Mouse (Mus musculus) embryonic facial prominence, embryonic 14.5 days (tissue): ENCODE data around the gene Il5ra. TPM values are rescaled to one million over a fixed set of nuclear protein-coding genes. Genes with fewer than 3 reads are reported as not detected.

ENCODE experiments used
- ATAC-seq: fragments of 200-750 bp; cut with Nextera tagmentation; 2 replicates; pipeline ENCODE4 v1.8.0; 2017; ENCODE audit warnings: low read depth, moderate number of reproducible peaks, moderate TSS enrichment
- DNase-seq: peaks from one replicate; pipeline ENCODE4 v3.0.0-alpha.2; 2015; ENCODE audit warnings: low spot score
- H3K27ac ChIP-seq: fragments of 300-500 bp; sonication (generic); replicated peaks from 2 replicates; pipeline ENCODE4 v1.5.1; 2014; ENCODE audit warnings: low read depth, mild to moderate bottlenecking, low read length, moderate library complexity
- H3K27me3 ChIP-seq: fragments of 300-500 bp; sonication (generic); replicated peaks from 2 replicates; pipeline ENCODE4 v1.6.1; 2014; ENCODE audit warnings: low read length; ENCODE audit not compliant: control insufficient read depth, insufficient read depth
- H3K36me3 ChIP-seq: fragments of 300-500 bp; sonication (generic); 2 replicates; pipeline ENCODE4 v1.6.1; 2014; ENCODE audit warnings: low read length, mixed read lengths; ENCODE audit not compliant: control insufficient read depth, insufficient read depth
- H3K4me1 ChIP-seq: fragments of 300-500 bp; sonication (generic); 2 replicates; pipeline ENCODE4 v1.6.1; 2014; ENCODE audit warnings: antibody characterized with exemption, low read length; ENCODE audit not compliant: control insufficient read depth, insufficient read depth
- H3K4me2 ChIP-seq: fragments of 300-500 bp; sonication (generic); 2 replicates; pipeline ENCODE4 v1.6.1; 2014; ENCODE audit warnings: low read depth, mild to moderate bottlenecking, low read length, moderate library complexity, mixed read lengths
- H3K4me3 ChIP-seq: fragments of 300-500 bp; sonication (generic); 2 replicates; pipeline ENCODE4 v1.5.1; 2014; ENCODE audit warnings: low read depth, mild to moderate bottlenecking, low read length
- H3K9ac ChIP-seq: fragments of 300-500 bp; sonication (generic); 2 replicates; pipeline ENCODE4 v1.6.1; 2014; ENCODE audit warnings: low read depth, mild to moderate bottlenecking, low read length, moderate library complexity, mixed read lengths
- H3K9me3 ChIP-seq: fragments of 300-500 bp; sonication (generic); 2 replicates; pipeline ENCODE4 v1.6.1; 2016; ENCODE audit warnings: low read length; ENCODE audit not compliant: control insufficient read depth
- WGBS: fragments of 180-500 bp; shearing (Covaris S2); extraction: QIAGEN DNeasy Blood & Tissue Kit; methylation state at CpG from one replicate; pipeline ENCODE4 v1.1.7; 2014; 5-methylcytosine and 5-hydroxymethylcytosine counted together
- polyA plus RNA-seq: library from polyadenylated mRNA; unstranded; fragments of >200 nt; fragmentation: Nextera tagmentation; extraction: Ambion mirVana; gene quantifications from 2 replicates; pipeline ENCODE4 v1.2.1, GENCODE M21; 2014

Gene Il5ra
- polyA plus RNA-seq, 1 experiment from 2014 or later = 0.31 TPM

DNA sequence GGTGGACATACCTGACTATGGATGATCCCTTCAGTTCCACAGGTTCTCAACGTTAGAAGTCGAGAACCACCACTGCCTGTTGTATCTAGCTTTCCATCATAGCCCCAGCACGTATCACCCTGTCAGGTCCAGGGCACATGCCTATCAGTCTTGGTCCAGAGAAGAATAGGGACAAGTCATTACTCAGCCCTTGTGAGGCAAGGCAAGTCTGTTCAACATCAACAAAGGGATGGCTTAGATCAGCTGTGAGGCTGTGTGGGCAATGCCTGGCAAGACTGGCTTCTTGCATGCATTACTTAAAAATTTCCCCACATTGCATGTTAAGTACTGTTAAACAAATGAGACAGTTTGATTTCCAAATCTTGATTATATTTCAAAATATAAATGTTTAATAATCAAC is 1.0 kb downstream of the Il5ra start:
- H3K4me3 ChIP-seq = no peak overlapping the region
- DNase-seq (no peak), ATAC-seq (no peak)
- no peak overlapping the region for H3K27ac ChIP-seq
- no peak overlapping the region for H3K9ac ChIP-seq
- H3K4me1 ChIP-seq = no peaks in the 10 kb centered on the region
- no peaks in the 10 kb centered on the region for H3K36me3 ChIP-seq
- H3K9me3 ChIP-seq = no peaks in the 10 kb centered on the region
- no peak overlapping the region for H3K4me2 ChIP-seq
- 80% methylated on average over 3 of the region's 3 CpGs for WGBS
- H3K27me3 ChIP-seq = no peaks in the 10 kb centered on the region

DNA sequence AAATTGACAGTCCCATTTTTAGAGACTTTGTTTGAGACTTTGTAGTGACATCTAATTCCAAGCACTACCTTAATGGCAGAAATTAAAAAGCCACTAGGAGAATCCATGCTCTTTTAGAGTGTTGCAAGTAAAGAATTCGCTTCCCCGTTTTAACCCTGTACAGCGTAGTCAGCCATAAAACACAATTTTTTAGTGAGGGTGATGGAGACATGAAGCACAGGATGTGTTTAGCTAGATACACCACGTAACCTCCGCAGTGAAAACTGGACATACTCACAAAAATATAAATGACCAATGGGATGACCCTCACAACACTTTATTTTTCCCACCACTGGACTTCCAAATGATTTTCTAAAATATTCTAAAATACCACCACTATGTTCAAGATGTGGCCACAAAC is 1.6 kb downstream of the Il5ra start:
- Histone ChIP-seq H3K36me3 (no peaks in the 10 kb centered on the region), H3K27ac (no peak overlapping the region), H3K27me3 (no peaks in the 10 kb centered on the region), H3K9ac (no peak overlapping the region), H3K4me3 (no peak overlapping the region), H3K9me3 (no peaks in the 10 kb centered on the region), H3K4me1 (no peaks in the 10 kb centered on the region), H3K4me2 (no peak overlapping the region)
- ATAC-seq = no peak
- WGBS = 92% methylated on average over 5 of the region's 5 CpGs
- DNase-seq = no peak

DNA sequence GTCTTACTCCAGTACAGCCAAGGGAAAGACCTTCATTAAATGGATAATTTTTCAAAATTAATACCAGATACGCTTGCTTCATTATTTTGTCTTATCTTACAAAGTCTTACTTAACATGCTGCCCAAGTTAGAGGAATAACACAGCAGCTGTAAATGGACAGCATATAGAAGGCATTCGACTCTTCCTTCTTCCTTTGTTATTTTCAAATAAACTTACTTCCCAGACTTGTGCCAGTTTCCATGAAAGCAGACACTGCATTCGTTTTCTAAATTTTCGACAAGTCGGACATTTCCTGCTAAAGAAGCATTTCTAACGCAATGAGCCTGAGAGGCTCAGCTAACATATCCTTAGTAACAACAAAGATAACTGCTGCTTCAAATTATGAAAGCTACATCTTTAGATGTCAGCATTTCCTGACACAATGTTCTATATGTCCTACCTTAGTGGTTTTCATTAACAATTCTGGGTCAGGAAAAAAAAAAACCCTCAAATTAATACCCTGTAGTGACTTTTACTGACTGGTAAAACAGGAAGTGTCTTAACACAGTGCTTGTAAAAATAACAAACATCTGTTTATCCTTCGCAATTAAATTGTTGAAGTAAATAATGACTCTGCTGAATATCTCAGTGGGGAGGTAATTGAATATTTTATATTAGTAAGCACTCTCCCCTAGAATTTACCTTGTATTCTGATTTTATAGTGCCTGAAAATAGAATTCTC is 3.0 kb downstream of the Il5ra start:
- 63% methylated on average over 7 of the region's 7 CpGs for WGBS
- ATAC-seq (no peak), DNase-seq (no peak)
- no peaks in the 10 kb centered on the region for H3K9me3 ChIP-seq
- no peak overlapping the region for H3K4me2 ChIP-seq
- no peaks in the 10 kb centered on the region for H3K4me1 ChIP-seq
- H3K27me3 ChIP-seq = no peaks in the 10 kb centered on the region
- no peak overlapping the region for H3K4me3 ChIP-seq
- no peaks in the 10 kb centered on the region for H3K36me3 ChIP-seq
- no peak overlapping the region for H3K27ac ChIP-seq
- H3K9ac ChIP-seq = no peak overlapping the region

- DNase-seq (no peak), ATAC-seq (no peak)
- no peak overlapping the region for H3K4me3 ChIP-seq
- no peak overlapping the region for H3K4me2 ChIP-seq
- H3K27me3 ChIP-seq = no peaks in the 10 kb centered on the region
- no peaks in the 10 kb centered on the region for H3K9me3 ChIP-seq
- H3K9ac ChIP-seq = no peak overlapping the region
- no peaks in the 10 kb centered on the region for H3K36me3 ChIP-seq
- 65% methylated on average over 7 of the region's 7 CpGs for WGBS
- H3K27ac ChIP-seq = no peak overlapping the region
- no peaks in the 10 kb centered on the region for H3K4me1 ChIP-seq
Observed at GRCm38 (mm10) chr6:106743556-106744233, 5.1 kb downstream of the Il5ra start.

- no peak overlapping the region for H3K9ac ChIP-seq
- no peak overlapping the region for H3K27ac ChIP-seq
- H3K9me3 ChIP-seq = no peaks in the 10 kb centered on the region
- no peaks in the 10 kb centered on the region for H3K4me1 ChIP-seq
- DNase-seq (no peak), ATAC-seq (no peak)
- WGBS = 90% methylated on average over 1 of the region's 1 CpGs
- no peak overlapping the region for H3K4me2 ChIP-seq
- H3K4me3 ChIP-seq = no peak overlapping the region
- no peaks in the 10 kb centered on the region for H3K36me3 ChIP-seq
- no peaks in the 10 kb centered on the region for H3K27me3 ChIP-seq
Observed at GRCm38 (mm10) chr6:106740244-106740825, 8.5 kb downstream of the Il5ra start.

- Histone ChIP-seq H3K9ac (no peak overlapping the region), H3K9me3 (no peaks in the 10 kb centered on the region), H3K27me3 (no peaks in the 10 kb centered on the region), H3K27ac (no peak overlapping the region), H3K4me1 (no peaks in the 10 kb centered on the region), H3K36me3 (no peaks in the 10 kb centered on the region), H3K4me3 (no peak overlapping the region), H3K4me2 (no peak overlapping the region)
- ATAC-seq = no peak
- no peak for DNase-seq
- 77% methylated on average over 3 of the region's 3 CpGs for WGBS
Observed at GRCm38 (mm10) chr6:106738229-106738628, 10.6 kb downstream of the Il5ra start.

DNA sequence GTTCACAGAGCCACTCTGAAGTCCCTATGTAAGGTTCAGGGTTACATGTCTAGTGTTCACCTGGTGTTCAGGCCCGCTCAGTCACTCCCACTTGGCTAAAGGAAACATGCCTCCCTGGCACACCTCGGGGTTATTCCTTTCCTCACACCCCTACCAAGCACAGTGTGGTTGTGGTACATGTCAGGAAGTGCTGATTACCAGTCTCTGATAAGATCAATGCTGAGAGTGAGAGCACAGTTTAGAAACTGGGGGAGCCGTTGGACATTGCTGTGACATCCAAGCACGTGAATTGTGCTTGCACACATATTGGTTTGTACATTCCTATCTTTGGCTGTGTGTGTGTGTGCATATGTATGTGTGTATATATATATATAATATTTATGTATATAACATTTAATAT is 16.3 kb downstream of the Il5ra start:
- H3K4me1 ChIP-seq = no peaks in the 10 kb centered on the region
- no peaks in the 10 kb centered on the region for H3K36me3 ChIP-seq
- H3K9ac ChIP-seq = no peak overlapping the region
- WGBS = 82% methylated on average over 4 of the region's 4 CpGs
- no peak overlapping the region for H3K4me3 ChIP-seq
- no peak for DNase-seq
- H3K9me3 ChIP-seq = no peaks in the 10 kb centered on the region
- H3K4me2 ChIP-seq = no peak overlapping the region
- no peak overlapping the region for H3K27ac ChIP-seq
- no peak for ATAC-seq
- H3K27me3 ChIP-seq = no peaks in the 10 kb centered on the region

DNA sequence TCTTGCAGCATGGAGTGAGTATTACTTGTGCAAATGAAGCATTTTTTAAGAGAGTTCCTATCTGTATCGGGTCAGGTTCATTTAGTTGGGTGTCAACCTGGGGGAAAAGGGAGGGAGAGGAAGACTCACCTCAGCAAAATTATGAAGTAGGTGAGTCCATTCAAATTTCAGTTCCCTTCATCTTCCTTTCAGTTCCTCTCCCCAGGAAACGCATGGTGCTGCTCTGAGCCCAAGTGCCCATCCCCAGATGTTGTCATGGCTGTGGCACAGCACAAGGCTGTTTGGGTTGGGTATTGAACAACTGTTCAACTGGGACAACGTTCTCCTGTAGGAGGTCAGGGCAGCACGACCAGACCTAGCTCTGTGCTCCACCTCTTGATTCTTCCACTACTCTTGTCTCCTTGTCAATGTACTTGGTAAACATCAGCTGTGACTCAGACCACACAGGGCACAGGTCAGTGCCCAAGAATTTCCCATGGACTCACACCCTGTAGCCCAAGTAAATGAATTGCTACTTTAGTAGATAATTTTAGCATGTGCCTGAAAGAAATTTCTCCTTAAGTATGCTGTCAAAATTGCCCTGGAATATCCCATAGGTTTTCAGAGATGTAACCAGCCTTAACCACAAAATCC is 19.0 kb downstream of the Il5ra start:
- H3K27me3 ChIP-seq = no peaks in the 10 kb centered on the region
- H3K9me3 ChIP-seq = no peaks in the 10 kb centered on the region
- H3K36me3 ChIP-seq = no peaks in the 10 kb centered on the region
- H3K4me3 ChIP-seq = no peak overlapping the region
- ATAC-seq (no peak), DNase-seq (no peak)
- WGBS = 77% methylated on average over 4 of the region's 4 CpGs
- H3K9ac ChIP-seq = no peak overlapping the region
- H3K27ac ChIP-seq = no peak overlapping the region
- no peak overlapping the region for H3K4me2 ChIP-seq
- H3K4me1 ChIP-seq = no peaks in the 10 kb centered on the region
